Mouse (Mus musculus): ENCODE data around the gene Zfy2. TPM values are rescaled to one million over a fixed set of nuclear protein-coding genes. Genes with fewer than 3 reads are reported as not detected.

Zfy2 gene
- total RNA-seq (2021): not detected
- long read RNA-seq, experiment 1: 0 reads
- long read RNA-seq, experiment 2: 0 reads

DNA sequence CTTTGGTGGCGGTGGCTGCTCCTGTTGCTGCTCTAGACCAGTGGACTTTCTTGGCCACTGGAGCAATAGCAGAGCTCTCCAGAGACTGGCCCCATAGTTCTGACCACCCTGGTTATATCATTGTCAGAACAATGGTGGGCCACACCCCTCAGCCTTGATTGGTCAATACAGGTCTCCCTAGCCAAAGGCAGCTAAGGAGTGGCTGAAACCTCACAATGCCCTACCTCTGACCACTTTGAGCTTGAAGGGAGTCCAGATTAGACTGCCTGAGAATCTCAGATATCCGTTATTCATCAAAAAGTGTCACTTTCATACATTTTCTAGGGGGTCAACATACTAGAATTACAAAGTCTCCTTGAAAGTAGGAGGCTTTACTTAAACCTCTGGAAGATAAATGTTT lies at the start of gene Zfy2:
Gene Zfy2 (minus strand): TSS at position 101 of the 400 bp plus-strand sequence.
- no peak for DNase-seq (ENCODE audit: low spot score)

Data from gastrocnemius, adult 18-20 months (tissue).